Comparison of ENCODE assay signal across 1 mouse cellular context in genomic region chr1:179551336-179551735, GRCm38 (mm10).
TF ChIP-seq lines count a peak whose summit lies in the region.

No protein-coding gene starts in this region.

TF ChIP-seq in CH12.LX, 34 proteins besides CTCF, POLR2A, EP300 and RAD21 (continued from another document):
- TF ChIP-seq ZC3H11A (IDR thresholded peaks at IDR 0.05; ENCODE audit: low read depth, low read length), result no peak
- TF ChIP-seq JUN (IDR thresholded peaks at IDR 0.05; ENCODE audit: insufficient read depth, low read depth, low read length), result no peak
- TF ChIP-seq MYC (IDR thresholded peaks at IDR 0.05; ENCODE audit: low read depth, low read length), result peak; percentile 44; the same call in 1 of the 2 replicates
- no peak for TF ChIP-seq RCOR1 (conservative IDR thresholded peaks at IDR 0.05; ENCODE audit: low read depth, low read length)
- peak; percentile 64; the same call in 1 of the 2 replicates for TF ChIP-seq MEF2A (IDR thresholded peaks at IDR 0.05; ENCODE audit: borderline replicate concordance, low read depth, low read length)
- TF ChIP-seq ZNF384 (IDR thresholded peaks at IDR 0.05; ENCODE audit: low read depth, low read length), result no peak
- peak; percentile 62; the same call in 1 of the 2 replicates for TF ChIP-seq SIN3A (IDR thresholded peaks at IDR 0.05; ENCODE audit: low read length)
- TF ChIP-seq HCFC1 (IDR thresholded peaks at IDR 0.05; ENCODE audit: low read depth, low read length), result no peak
- no peak for TF ChIP-seq MAZ (IDR thresholded peaks at IDR 0.05; ENCODE audit: low read depth, low read length)
- TF ChIP-seq NELFE (IDR thresholded peaks at IDR 0.05; ENCODE audit: low read depth, low read length), result no peak
- no peak for TF ChIP-seq POLR2AphosphoS2 (IDR thresholded peaks at IDR 0.05; ENCODE audit: low read depth, low read length)
- no peak for TF ChIP-seq USF1 (IDR thresholded peaks at IDR 0.05; ENCODE audit: low read depth, low read length)
- TF ChIP-seq MAFK (IDR thresholded peaks at IDR 0.05; ENCODE audit: insufficient replicate concordance, low read length), result no peak
- 0 out of 2 replicates have a peak, but pooled peaks have one; percentile 39 for TF ChIP-seq ETS1 (conservative IDR thresholded peaks at IDR 0.05; ENCODE audit: low read depth, low read length)
- TF ChIP-seq ZMIZ1 (IDR thresholded peaks at IDR 0.05; ENCODE audit: low read depth, low read length), result no peak
- no peak for TF ChIP-seq MXI1 (IDR thresholded peaks at IDR 0.05; ENCODE audit: low read depth, low read length)
- TF ChIP-seq TBP (conservative IDR thresholded peaks at IDR 0.05; ENCODE audit: low read depth, low read length), result 0 out of 2 replicates have a peak, but pooled peaks have one; percentile 6
- no peak for TF ChIP-seq E2F4 (IDR thresholded peaks at IDR 0.05; ENCODE audit: insufficient replicate concordance, low read depth, low read length)
- TF ChIP-seq ZKSCAN1 (IDR thresholded peaks at IDR 0.05; ENCODE audit: borderline replicate concordance, low read depth, low read length), result no peak
- no peak for TF ChIP-seq UBTF (IDR thresholded peaks at IDR 0.05; ENCODE audit: low read depth, low read length)
